Mouse (Mus musculus) heart, adult 9 months (tissue): ENCODE data around the gene Nxf3.
"Not testable (repeated sequence)": the region's sequence is repeated elsewhere in the genome, so short reads cannot be mapped to it uniquely, and the experiment has no call there.

Experiments
- DNase-seq, 2 experiments: peaks; one replicate each; pipeline ENCODE4 v3.0.0; 2022; ENCODE audit warnings: low spot score in 2 of 2

Gene Nxf3

GRCm38 (mm10) chrX:136085155-136085554 is at the start of gene Nxf3:
Gene Nxf3 (minus strand): TSS chrX:136085255.
- DNase-seq, result no peak

- no peak for DNase-seq
These were observed 42.6 kb upstream of the Nxf3 start for GRCm38 (mm10) chrX:136127744-136128064.

- DNase-seq, result no peak
These were observed 42.1 kb upstream of the Nxf3 start for GRCm38 (mm10) chrX:136127038-136127743.

GRCm38 (mm10) chrX:136115419-136115961 is 30.4 kb upstream of the Nxf3 start:
- no peak for DNase-seq

- DNase-seq, result no peak
These were observed 30.0 kb upstream of the Nxf3 start for GRCm38 (mm10) chrX:136115015-136115414.

GRCm38 (mm10) chrX:136107942-136108341 is 22.9 kb upstream of the Nxf3 start:
- no peak for DNase-seq

GRCm38 (mm10) chrX:136104724-136105088 is 19.7 kb upstream of the Nxf3 start:
- no peak for DNase-seq

- no peak for DNase-seq
These were observed 19.1 kb upstream of the Nxf3 start for GRCm38 (mm10) chrX:136104046-136104723.

GRCm38 (mm10) chrX:136094421-136094820 is 9.4 kb upstream of the Nxf3 start:
- DNase-seq, result no peak

- no peak for DNase-seq
These were observed 7.6 kb upstream of the Nxf3 start for GRCm38 (mm10) chrX:136092497-136093279.

GRCm38 (mm10) chrX:136068020-136068419 is 17.0 kb downstream of the Nxf3 start, which contains the start of gene Bex2:
Gene Bex2 (minus strand): TSS chrX:136068236.
- not testable (repeated sequence) for DNase-seq

GRCm38 (mm10) chrX:136067201-136067991 is 17.7 kb downstream of the Nxf3 start:
- not testable (repeated sequence) for DNase-seq

- DNase-seq, result no peak
These were observed 24.4 kb downstream of the Nxf3 start for GRCm38 (mm10) chrX:136060698-136061097.

GRCm38 (mm10) chrX:136051219-136051618 is 33.8 kb downstream of the Nxf3 start:
- DNase-seq, result no peak

GRCm38 (mm10) chrX:136047528-136047927 is 37.5 kb downstream of the Nxf3 start:
- no peak for DNase-seq

GRCm38 (mm10) chrX:136043726-136044125 is 41.3 kb downstream of the Nxf3 start:
- DNase-seq, result no peak

GRCm38 (mm10) chrX:136032799-136033763 is 52.0 kb downstream of the Nxf3 start, which contains the start of gene Arxes1:
Gene Arxes1 (plus strand): TSS chrX:136033367.
- DNase-seq, result not testable (repeated sequence)

- no peak for DNase-seq
These were observed 54.7 kb downstream of the Nxf3 start for GRCm38 (mm10) chrX:136030331-136030730.
